Mouse (Mus musculus): Measurements from ENCODE around the gene Cfhr2. TPM values are rescaled to one million over a fixed set of nuclear protein-coding genes. Genes with fewer than 3 reads are reported as not detected.
"Not testable (repeated sequence)": the region's sequence is repeated elsewhere in the genome, so short reads cannot be mapped to it uniquely, and the experiment has no call there.

Gene Cfhr2
- 0.17 and 0.62 TPM in 2 replicates for polyA plus RNA-seq (2015; fragmentation: Nextera tagmentation; extraction: Ambion mirVana)

DNA sequence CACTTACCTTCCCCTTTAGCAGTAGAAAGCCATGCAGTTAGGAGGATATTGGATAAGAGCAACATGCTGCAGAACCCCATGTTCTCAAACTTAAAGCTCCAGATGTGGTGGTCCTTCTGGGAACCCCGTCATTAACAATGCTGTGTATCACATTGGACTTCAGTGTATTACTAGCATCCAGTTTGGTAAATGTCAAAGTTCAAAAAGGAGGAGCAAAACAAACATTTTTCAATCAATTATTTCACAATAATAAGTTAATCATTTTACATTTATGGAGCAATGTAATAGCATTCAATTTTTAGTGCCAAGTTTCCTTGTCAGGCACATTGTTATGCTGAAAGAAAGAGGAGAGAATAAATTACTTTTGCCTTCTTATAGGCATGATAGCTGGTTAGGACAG, at the start of gene Cfhr2:
Gene Cfhr2, minus strand, starts transcription at position 155 of the 400 bp plus-strand sequence.
- Histone ChIP-seq H3K4me3 (ENCODE audit: low read length) (no peak within 1 kb of the TSS), H3K27ac (ENCODE audit: low read length) (no peak within 1 kb of the TSS), H3K9ac (replicated peaks; ENCODE audit: low read length) (no peak within 1 kb of the TSS), H3K4me1 (ENCODE audit: insufficient read depth, low read length) (no peaks in the 10 kb centered on the region), H3K9me3 (ENCODE audit: low read length) (no peaks in the 10 kb centered on the region), H3K27me3 (ENCODE audit: insufficient read depth, low read length) (no peaks in the 10 kb centered on the region), H3K4me2 (replicated peaks; ENCODE audit: low read depth, low read length) (no peak within 1 kb of the TSS), H3K36me3 (ENCODE audit: insufficient read depth, low read length) (no peaks in the 10 kb centered on the region)
- 76% methylated on average over 1 of the region's 1 CpGs for WGBS
- ATAC-seq (ENCODE audit: low FRiP score, low TSS enrichment), result no peak

GRCm38 (mm10) chr1:139863751-139864150, 5.2 kb upstream of the Cfhr2 start:
- Histone ChIP-seq H3K9ac (replicated peaks; ENCODE audit: low read length) (no peak overlapping the region), H3K4me2 (replicated peaks; ENCODE audit: low read depth, low read length) (no peak overlapping the region), H3K36me3 (ENCODE audit: insufficient read depth, low read length) (no peaks in the 10 kb centered on the region), H3K4me1 (ENCODE audit: insufficient read depth, low read length) (no peaks in the 10 kb centered on the region), H3K27ac (ENCODE audit: low read length) (no peak overlapping the region), H3K9me3 (ENCODE audit: low read length) (no peaks in the 10 kb centered on the region), H3K27me3 (ENCODE audit: insufficient read depth, low read length) (no peaks in the 10 kb centered on the region), H3K4me3 (ENCODE audit: low read length) (no peak overlapping the region)
- ATAC-seq (ENCODE audit: low FRiP score, low TSS enrichment), result no peak

DNA sequence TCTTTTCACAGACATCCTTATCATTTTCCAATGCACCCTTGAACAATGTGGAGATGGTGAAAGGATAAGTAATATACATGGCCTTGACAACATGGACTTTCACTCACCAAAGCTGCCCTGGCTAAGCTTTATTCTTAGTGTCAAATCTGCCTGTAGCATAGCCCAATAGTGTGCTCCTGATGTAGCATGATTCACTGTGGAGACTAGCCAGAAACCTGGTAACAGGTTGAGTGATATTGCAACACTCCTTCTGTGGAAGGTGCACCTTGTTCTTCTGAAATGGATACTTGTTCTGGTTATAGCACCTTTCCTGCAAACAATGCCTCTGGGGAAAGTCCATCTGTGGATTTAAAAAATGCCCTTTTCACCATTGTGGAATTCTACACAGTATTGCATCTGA, 1.7 kb upstream of the Cfhr2 start:
- H3K36me3 ChIP-seq (ENCODE audit: insufficient read depth, low read length), result no peaks in the 10 kb centered on the region
- no peak for ATAC-seq (ENCODE audit: low FRiP score, low TSS enrichment)

GRCm38 (mm10) chr1:139839699-139840098, 18.8 kb downstream of the Cfhr2 start:
- H3K4me3 ChIP-seq (ENCODE audit: low read length), result no peak overlapping the region
- no peak overlapping the region for H3K4me2 ChIP-seq (replicated peaks; ENCODE audit: low read depth, low read length)
- H3K27ac ChIP-seq (ENCODE audit: low read length), result no peak overlapping the region
- no peaks in the 10 kb centered on the region for H3K36me3 ChIP-seq (ENCODE audit: insufficient read depth, low read length)
- H3K9me3 ChIP-seq (ENCODE audit: low read length), result no peaks in the 10 kb centered on the region
- no peak overlapping the region for H3K9ac ChIP-seq (replicated peaks; ENCODE audit: low read length)
- no peaks in the 10 kb centered on the region for H3K27me3 ChIP-seq (ENCODE audit: insufficient read depth, low read length)
- H3K4me1 ChIP-seq (ENCODE audit: insufficient read depth, low read length), result no peaks in the 10 kb centered on the region
- WGBS, result 79% methylated on average over 7 of the region's 7 CpGs
- no peak for ATAC-seq (ENCODE audit: low FRiP score, low TSS enrichment)

More for the DNA sequence above, 1.7 kb upstream of the Cfhr2 start:
- Histone ChIP-seq H3K4me2 (replicated peaks; ENCODE audit: low read depth, low read length) (no peak overlapping the region), H3K9me3 (ENCODE audit: low read length) (no peaks in the 10 kb centered on the region), H3K9ac (replicated peaks; ENCODE audit: low read length) (no peak overlapping the region), H3K27me3 (ENCODE audit: insufficient read depth, low read length) (no peaks in the 10 kb centered on the region), H3K4me3 (ENCODE audit: low read length) (no peak overlapping the region), H3K27ac (ENCODE audit: low read length) (no peak overlapping the region), H3K4me1 (ENCODE audit: insufficient read depth, low read length) (no peaks in the 10 kb centered on the region)

DNA sequence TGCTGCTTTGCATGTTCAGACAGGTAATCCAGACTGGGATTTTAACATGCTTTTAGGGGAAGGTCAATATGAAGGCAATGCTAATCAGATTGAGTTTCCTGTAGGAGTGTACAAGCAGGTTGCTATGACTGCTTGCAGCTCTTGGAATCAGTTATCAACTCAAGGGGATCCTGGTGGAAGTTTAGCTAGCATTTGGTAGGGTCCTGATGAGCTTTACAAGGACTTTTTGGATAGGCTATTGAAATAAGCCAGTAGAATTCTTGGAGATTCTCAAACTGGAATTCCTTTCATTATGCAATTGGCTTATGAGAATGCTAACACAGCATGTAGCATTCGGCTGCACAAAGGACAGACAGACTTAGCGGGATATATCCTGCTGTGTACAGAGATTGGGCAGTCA, 19.2 kb downstream of the Cfhr2 start:
- ATAC-seq (ENCODE audit: low FRiP score, low TSS enrichment), result no peak
- Histone ChIP-seq H3K4me2 (replicated peaks; ENCODE audit: low read depth, low read length) (no peak overlapping the region), H3K27me3 (ENCODE audit: insufficient read depth, low read length) (no peaks in the 10 kb centered on the region), H3K4me3 (ENCODE audit: low read length) (no peak overlapping the region), H3K4me1 (ENCODE audit: insufficient read depth, low read length) (no peaks in the 10 kb centered on the region), H3K36me3 (ENCODE audit: insufficient read depth, low read length) (no peaks in the 10 kb centered on the region), H3K27ac (ENCODE audit: low read length) (no peak overlapping the region), H3K9ac (replicated peaks; ENCODE audit: low read length) (no peak overlapping the region), H3K9me3 (ENCODE audit: low read length) (no peaks in the 10 kb centered on the region)
- WGBS, result 88% methylated on average over 2 of the region's 2 CpGs

- H3K4me2 ChIP-seq (replicated peaks; ENCODE audit: low read depth, low read length), result no peak overlapping the region
- H3K9me3 ChIP-seq (ENCODE audit: low read length), result no peaks in the 10 kb centered on the region
- no peaks in the 10 kb centered on the region for H3K27me3 ChIP-seq (ENCODE audit: insufficient read depth, low read length)
- no peak overlapping the region for H3K27ac ChIP-seq (ENCODE audit: low read length)
- no peak for ATAC-seq (ENCODE audit: low FRiP score, low TSS enrichment)
- H3K9ac ChIP-seq (replicated peaks; ENCODE audit: low read length), result no peak overlapping the region
- H3K36me3 ChIP-seq (ENCODE audit: insufficient read depth, low read length), result no peaks in the 10 kb centered on the region
- no peak overlapping the region for H3K4me3 ChIP-seq (ENCODE audit: low read length)
- no peaks in the 10 kb centered on the region for H3K4me1 ChIP-seq (ENCODE audit: insufficient read depth, low read length)
Observed at GRCm38 (mm10) chr1:139808594-139808993, 49.9 kb downstream of the Cfhr2 start.

DNA sequence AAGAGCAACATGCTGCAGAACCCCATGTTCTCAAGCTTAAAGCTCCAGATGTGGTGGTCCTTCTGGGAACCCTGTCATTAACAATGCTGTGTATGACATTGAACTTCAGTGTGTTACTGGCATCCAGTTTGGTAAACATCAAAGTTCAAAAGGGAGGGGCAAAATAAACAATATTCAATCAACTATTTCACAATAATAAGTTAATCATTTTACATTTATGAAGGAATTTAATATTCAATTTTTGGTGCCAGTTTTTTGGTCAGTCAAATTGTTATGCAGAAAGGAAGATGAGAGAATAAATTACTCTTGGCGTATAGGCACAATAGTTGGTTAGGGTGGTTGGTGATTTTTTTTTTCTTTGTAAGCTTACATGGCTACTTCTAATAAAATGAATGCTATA, 77.4 kb downstream of the Cfhr2 start, which contains the start of gene Gm4788:
Gene Gm4788, minus strand, starts transcription at position 101 of the 400 bp plus-strand sequence.
- Histone ChIP-seq H3K9ac (replicated peaks; ENCODE audit: low read length) (no peak within 1 kb of the TSS), H3K27me3 (ENCODE audit: insufficient read depth, low read length) (no peaks in the 10 kb centered on the region), H3K4me2 (replicated peaks; ENCODE audit: low read depth, low read length) (no peak within 1 kb of the TSS), H3K36me3 (ENCODE audit: insufficient read depth, low read length) (no peaks in the 10 kb centered on the region), H3K4me3 (ENCODE audit: low read length) (no peak within 1 kb of the TSS), H3K9me3 (ENCODE audit: low read length) (no peaks in the 10 kb centered on the region), H3K4me1 (ENCODE audit: insufficient read depth, low read length) (no peaks in the 10 kb centered on the region), H3K27ac (ENCODE audit: low read length) (no peak within 1 kb of the TSS)
- ATAC-seq (ENCODE audit: low FRiP score, low TSS enrichment), result no peak
- 92% methylated on average over 1 of the region's 1 CpGs for WGBS

DNA sequence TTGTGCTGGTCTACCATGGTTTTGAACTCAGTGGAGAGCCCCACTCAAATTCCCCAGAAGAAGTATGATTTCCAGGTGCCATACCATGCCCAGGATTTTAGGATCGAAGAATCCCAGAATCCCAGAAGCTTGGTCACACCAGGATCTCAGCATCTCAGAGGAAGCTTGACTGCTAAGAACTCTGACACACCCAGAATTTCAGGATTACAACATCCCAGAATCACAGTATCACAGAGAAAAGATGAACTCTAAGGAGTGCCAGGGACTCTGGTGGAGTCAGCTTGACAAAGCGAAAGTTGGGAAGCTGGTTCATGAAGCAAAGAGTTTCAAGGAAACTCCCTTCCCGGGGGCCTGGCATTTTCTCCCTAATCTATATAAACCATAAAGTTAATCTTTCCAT, 88.6 kb downstream of the Cfhr2 start:
- WGBS, result 76% methylated on average over 3 of the region's 3 CpGs
- H3K9me3 ChIP-seq (ENCODE audit: low read length); H3K36me3 ChIP-seq (ENCODE audit: insufficient read depth, low read length); H3K4me2 ChIP-seq (replicated peaks; ENCODE audit: low read depth, low read length); H3K9ac ChIP-seq (replicated peaks; ENCODE audit: low read length); H3K27me3 ChIP-seq (ENCODE audit: insufficient read depth, low read length); H3K4me3 ChIP-seq (ENCODE audit: low read length); ATAC-seq (ENCODE audit: low FRiP score, low TSS enrichment); H3K4me1 ChIP-seq (ENCODE audit: insufficient read depth, low read length); H3K27ac ChIP-seq (ENCODE audit: low read length): not testable (repeated sequence)

Other genes with a start within 250 kb of the Cfhr2 start
- 0.06 TPM in 1 of 2 replicates, not detected in the other for gene Gm4788, start 77.5 kb downstream of the Cfhr2 start, polyA plus RNA-seq (2015; fragmentation: Nextera tagmentation; extraction: Ambion mirVana)

All from kidney, embryonic 16.5 days (tissue).